Mouse (Mus musculus): Measurements from ENCODE around the gene Rgs19. TPM values are rescaled to one million over a fixed set of nuclear protein-coding genes. Genes with fewer than 3 reads are reported as not detected.

The Rgs19 gene
- polyA plus RNA-seq, 1 experiment from 2014 or later, result 54.2 TPM

GRCm38 (mm10) chr2:181689466-181690160, 4.2 kb downstream of the Rgs19 start:
- Histone ChIP-seq H3K9ac (ENCODE audit: low read length) (no peak overlapping the region), H3K27ac (ENCODE audit: low read length) (no peak overlapping the region), H3K9me3 (replicated peaks; ENCODE audit: control insufficient read depth, low read length) (no peaks in the 10 kb centered on the region), H3K4me2 (ENCODE audit: low read depth, low read length) (no peak overlapping the region), H3K36me3 (ENCODE audit: control insufficient read depth, insufficient read depth, low read length) (peaks cover 11% of the 10 kb centered on the region; the same call in 1 of the 2 replicates), H3K4me3 (replicated peaks; ENCODE audit: low read length) (no peak overlapping the region), H3K4me1 (ENCODE audit: control insufficient read depth, insufficient read depth, low read length) (0 out of 2 replicates have a peak, but pooled peaks cover 11% of the 10 kb centered on the region), H3K27me3 (ENCODE audit: control insufficient read depth, insufficient read depth, low read length) (no peaks in the 10 kb centered on the region)
- WGBS, result 85% methylated on average over 10 of the region's 10 CpGs
- ATAC-seq (ENCODE audit: insufficient read depth, low FRiP score), result no peak

- no peak overlapping the region for H3K4me2 ChIP-seq (ENCODE audit: low read depth, low read length)
- WGBS, result 92% methylated on average over 8 of the region's 8 CpGs
- H3K4me3 ChIP-seq (replicated peaks; ENCODE audit: low read length), result no peak overlapping the region
- no peak for ATAC-seq (ENCODE audit: insufficient read depth, low FRiP score)
- H3K4me1 ChIP-seq (ENCODE audit: control insufficient read depth, insufficient read depth, low read length), result 0 out of 2 replicates have a peak, but pooled peaks cover 4% of the 10 kb centered on the region
- peaks cover 11% of the 10 kb centered on the region; the same call in 1 of the 2 replicates for H3K36me3 ChIP-seq (ENCODE audit: control insufficient read depth, insufficient read depth, low read length)
- H3K27me3 ChIP-seq (ENCODE audit: control insufficient read depth, insufficient read depth, low read length), result no peaks in the 10 kb centered on the region
- H3K9ac ChIP-seq (ENCODE audit: low read length), result no peak overlapping the region
- no peak overlapping the region for H3K27ac ChIP-seq (ENCODE audit: low read length)
- H3K9me3 ChIP-seq (replicated peaks; ENCODE audit: control insufficient read depth, low read length), result no peaks in the 10 kb centered on the region
These were observed 6.2 kb downstream of the Rgs19 start for GRCm38 (mm10) chr2:181687586-181687985.

GRCm38 (mm10) chr2:181685686-181686085, 8.1 kb downstream of the Rgs19 start:
- H3K27ac ChIP-seq (ENCODE audit: low read length), result no peak overlapping the region

DNA sequence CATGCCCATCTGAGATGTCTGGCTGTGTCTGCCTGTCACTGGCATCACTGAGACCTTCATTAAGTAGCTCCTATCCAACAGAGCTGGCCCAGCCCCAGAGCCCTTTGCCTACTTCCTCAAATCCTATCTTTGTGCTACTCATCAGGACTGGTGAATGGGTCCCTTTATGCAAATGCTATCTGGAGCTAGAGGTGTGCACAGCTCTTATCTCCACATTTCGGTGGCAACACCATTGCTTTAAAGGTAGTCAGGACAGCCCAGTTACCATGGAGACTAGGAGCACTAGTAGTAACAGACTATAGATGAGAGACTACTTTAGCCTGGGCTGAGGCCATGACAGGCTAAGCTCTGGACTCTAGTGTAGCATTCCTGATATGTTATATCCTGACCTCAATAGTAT, 9.1 kb downstream of the Rgs19 start:
- Histone ChIP-seq H3K9ac (ENCODE audit: low read length) (no peak overlapping the region), H3K4me1 (ENCODE audit: control insufficient read depth, insufficient read depth, low read length) (peaks cover 12% of the 10 kb centered on the region), H3K27ac (ENCODE audit: low read length) (no peak overlapping the region), H3K36me3 (ENCODE audit: control insufficient read depth, insufficient read depth, low read length) (peaks cover 11% of the 10 kb centered on the region; the same call in 1 of the 2 replicates), H3K4me3 (replicated peaks; ENCODE audit: low read length) (no peak overlapping the region), H3K27me3 (ENCODE audit: control insufficient read depth, insufficient read depth, low read length) (no peaks in the 10 kb centered on the region), H3K9me3 (replicated peaks; ENCODE audit: control insufficient read depth, low read length) (no peaks in the 10 kb centered on the region), H3K4me2 (ENCODE audit: low read depth, low read length) (no peak overlapping the region)
- ATAC-seq (ENCODE audit: insufficient read depth, low FRiP score), result no peak
- 59% methylated on average over 1 of the region's 1 CpGs for WGBS

More at GRCm38 (mm10) chr2:181685686-181686085, 8.1 kb downstream of the Rgs19 start:
- Histone ChIP-seq H3K4me3 (replicated peaks; ENCODE audit: low read length) (no peak overlapping the region), H3K36me3 (ENCODE audit: control insufficient read depth, insufficient read depth, low read length) (peaks cover 11% of the 10 kb centered on the region; the same call in 1 of the 2 replicates), H3K27me3 (ENCODE audit: control insufficient read depth, insufficient read depth, low read length) (no peaks in the 10 kb centered on the region), H3K4me2 (ENCODE audit: low read depth, low read length) (no peak overlapping the region), H3K9me3 (replicated peaks; ENCODE audit: control insufficient read depth, low read length) (no peaks in the 10 kb centered on the region), H3K4me1 (ENCODE audit: control insufficient read depth, insufficient read depth, low read length) (peaks cover 10% of the 10 kb centered on the region), H3K9ac (ENCODE audit: low read length) (no peak overlapping the region)
- no peak for ATAC-seq (ENCODE audit: insufficient read depth, low FRiP score)
- WGBS, result 93% methylated on average over 4 of the region's 4 CpGs

GRCm38 (mm10) chr2:181683381-181683780, 10.4 kb downstream of the Rgs19 start:
- Histone ChIP-seq H3K4me3 (replicated peaks; ENCODE audit: low read length) (no peak overlapping the region), H3K9ac (ENCODE audit: low read length) (no peak overlapping the region), H3K9me3 (replicated peaks; ENCODE audit: control insufficient read depth, low read length) (no peaks in the 10 kb centered on the region), H3K27me3 (ENCODE audit: control insufficient read depth, insufficient read depth, low read length) (no peaks in the 10 kb centered on the region), H3K4me2 (ENCODE audit: low read depth, low read length) (no peak overlapping the region), H3K4me1 (ENCODE audit: control insufficient read depth, insufficient read depth, low read length) (peaks cover 16% of the 10 kb centered on the region), H3K36me3 (ENCODE audit: control insufficient read depth, insufficient read depth, low read length) (peaks cover 11% of the 10 kb centered on the region; the same call in 1 of the 2 replicates), H3K27ac (ENCODE audit: low read length) (no peak overlapping the region)
- ATAC-seq (ENCODE audit: insufficient read depth, low FRiP score), result no peak
- WGBS, result 62% methylated on average over 4 of the region's 4 CpGs

DNA sequence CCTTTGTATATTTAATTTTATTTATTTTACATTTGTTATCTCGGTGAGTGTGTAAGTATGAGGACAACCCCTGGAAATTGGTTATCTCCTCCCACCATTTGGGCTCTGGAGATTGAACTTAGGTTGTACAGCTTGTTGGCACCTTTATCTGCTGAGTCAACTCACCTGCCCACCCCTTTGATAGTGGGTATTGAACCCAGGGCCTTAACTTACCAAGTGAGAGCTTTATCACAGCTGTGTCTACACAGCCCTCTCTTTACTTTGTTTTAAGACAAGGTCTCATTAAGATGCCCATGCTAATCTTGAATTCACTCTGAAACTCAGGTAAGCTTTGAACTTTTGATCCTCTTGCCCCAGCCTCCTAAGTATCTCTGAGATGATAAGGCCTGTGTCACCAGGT, 11.8 kb downstream of the Rgs19 start:
- Histone ChIP-seq H3K36me3 (ENCODE audit: control insufficient read depth, insufficient read depth, low read length) (peaks cover 11% of the 10 kb centered on the region; the same call in 1 of the 2 replicates), H3K27me3 (ENCODE audit: control insufficient read depth, insufficient read depth, low read length) (no peaks in the 10 kb centered on the region), H3K4me3 (replicated peaks; ENCODE audit: low read length) (no peak overlapping the region), H3K4me1 (ENCODE audit: control insufficient read depth, insufficient read depth, low read length) (peaks cover 16% of the 10 kb centered on the region), H3K9me3 (replicated peaks; ENCODE audit: control insufficient read depth, low read length) (no peaks in the 10 kb centered on the region), H3K9ac (ENCODE audit: low read length) (no peak overlapping the region), H3K4me2 (ENCODE audit: low read depth, low read length) (no peak overlapping the region), H3K27ac (ENCODE audit: low read length) (no peak overlapping the region)
- 0 out of 2 replicates have a peak, but pooled peaks have one; percentile 12 for ATAC-seq (ENCODE audit: insufficient read depth, low FRiP score)
- 47% methylated on average over 1 of the region's 1 CpGs for WGBS

DNA sequence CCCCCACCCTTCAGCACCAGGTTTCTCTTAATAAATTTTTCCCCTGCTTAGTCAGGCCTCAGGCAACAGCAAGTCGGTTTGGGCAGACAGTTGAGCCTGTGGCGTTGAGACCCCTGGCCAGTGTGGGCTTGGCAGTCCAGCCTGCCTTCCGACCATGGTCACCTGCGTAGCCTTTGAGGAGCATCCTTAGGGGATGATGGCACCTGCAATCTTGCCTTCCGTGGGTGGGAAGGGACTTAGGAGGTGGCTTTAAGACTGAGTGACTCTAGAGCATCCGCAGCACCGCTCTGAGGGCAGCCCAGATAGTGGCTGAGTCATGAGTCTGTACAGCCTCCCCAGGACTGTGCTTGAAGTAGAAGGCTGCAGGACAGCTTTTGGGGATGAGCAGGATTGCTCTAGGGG, 13.1 kb downstream of the Rgs19 start:
- peak overlapping the region; percentile 88 for H3K4me2 ChIP-seq (ENCODE audit: low read depth, low read length)
- no peaks in the 10 kb centered on the region for H3K9me3 ChIP-seq (replicated peaks; ENCODE audit: control insufficient read depth, low read length)
- no peak for ATAC-seq (ENCODE audit: insufficient read depth, low FRiP score)
- H3K4me1 ChIP-seq (ENCODE audit: control insufficient read depth, insufficient read depth, low read length), result peaks cover 16% of the 10 kb centered on the region
- H3K36me3 ChIP-seq (ENCODE audit: control insufficient read depth, insufficient read depth, low read length), result peaks cover under 1% of the 10 kb centered on the region; the same call in 1 of the 2 replicates
- H3K4me3 ChIP-seq (replicated peaks; ENCODE audit: low read length), result peak overlapping the region; percentile 78
- no peaks in the 10 kb centered on the region for H3K27me3 ChIP-seq (ENCODE audit: control insufficient read depth, insufficient read depth, low read length)
- H3K9ac ChIP-seq (ENCODE audit: low read length), result peak overlapping the region; percentile 93
- H3K27ac ChIP-seq (ENCODE audit: low read length), result 0 out of 2 replicates have a peak overlapping the region, but pooled peaks have one; percentile 23
- 14% methylated on average over 7 of the region's 7 CpGs for WGBS

- peak within 1 kb of the TSS; percentile 88 for H3K4me2 ChIP-seq (ENCODE audit: low read depth, low read length)
- H3K4me3 ChIP-seq (replicated peaks; ENCODE audit: low read length), result peak within 1 kb of the TSS; percentile 78
- peak within 1 kb of the TSS; percentile 36 for H3K27ac ChIP-seq (ENCODE audit: low read length)
- no peaks in the 10 kb centered on the region for H3K27me3 ChIP-seq (ENCODE audit: control insufficient read depth, insufficient read depth, low read length)
- no peaks in the 10 kb centered on the region for H3K9me3 ChIP-seq (replicated peaks; ENCODE audit: control insufficient read depth, low read length)
- WGBS, result under 1% methylated on average over 68 of the region's 69 CpGs
- H3K36me3 ChIP-seq (ENCODE audit: control insufficient read depth, insufficient read depth, low read length), result no peaks in the 10 kb centered on the region
- ATAC-seq (ENCODE audit: insufficient read depth, low FRiP score), result peak; percentile 19
- peak within 1 kb of the TSS; percentile 93 for H3K9ac ChIP-seq (ENCODE audit: low read length)
- peaks cover 16% of the 10 kb centered on the region for H3K4me1 ChIP-seq (ENCODE audit: control insufficient read depth, insufficient read depth, low read length)
These were observed 13.6 kb downstream of the Rgs19 start, which contains the start of gene Tcea2 for GRCm38 (mm10) chr2:181679951-181680715. Gene Tcea2 (plus strand): TSS chr2:181680310.

- WGBS, result 52% methylated on average over 1 of the region's 1 CpGs
- Histone ChIP-seq H3K4me2 (ENCODE audit: low read depth, low read length) (no peak overlapping the region), H3K9ac (ENCODE audit: low read length) (no peak overlapping the region), H3K4me1 (ENCODE audit: control insufficient read depth, insufficient read depth, low read length) (peaks cover 16% of the 10 kb centered on the region), H3K27ac (ENCODE audit: low read length) (no peak overlapping the region), H3K27me3 (ENCODE audit: control insufficient read depth, insufficient read depth, low read length) (0 out of 2 replicates have a peak, but pooled peaks cover 4% of the 10 kb centered on the region), H3K9me3 (replicated peaks; ENCODE audit: control insufficient read depth, low read length) (no peaks in the 10 kb centered on the region), H3K4me3 (replicated peaks; ENCODE audit: low read length) (no peak overlapping the region), H3K36me3 (ENCODE audit: control insufficient read depth, insufficient read depth, low read length) (no peaks in the 10 kb centered on the region)
- peak; percentile 76 for ATAC-seq (ENCODE audit: insufficient read depth, low FRiP score)
These were observed 15.0 kb downstream of the Rgs19 start for GRCm38 (mm10) chr2:181678780-181679179.

Data from stomach, embryonic 16.5 days (tissue).